Mouse (Mus musculus): ENCODE data around the gene Ly6g5b.

The Ly6g5b gene

GRCm38 (mm10) chr17:35080710-35081109 is 34.5 kb downstream of the Ly6g5b start:
- no peak for DNase-seq (ENCODE audit: low read depth, low spot score)

DNA sequence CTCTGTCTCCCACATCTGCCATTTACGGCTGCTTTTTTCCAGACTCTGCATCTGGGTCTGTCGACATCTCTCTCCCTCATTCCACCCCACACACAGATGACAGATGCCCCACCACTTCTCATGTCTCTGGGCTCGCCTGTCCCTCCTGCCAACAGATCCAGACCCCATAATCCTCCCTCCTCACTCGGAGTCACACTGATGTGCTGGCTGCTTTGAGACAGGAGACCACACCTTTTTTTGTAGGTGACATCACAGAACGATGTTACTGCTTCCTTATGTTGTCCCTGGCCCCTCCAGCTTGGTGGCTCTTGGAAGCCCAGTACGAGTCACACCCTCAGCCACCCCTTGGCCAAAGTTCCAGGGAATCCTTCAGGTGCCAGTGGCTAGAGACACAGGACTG is 35.0 kb downstream of the Ly6g5b start:
- no peak for DNase-seq (ENCODE audit: low read depth, low spot score)

GRCm38 (mm10) chr17:35079778-35080177 is 35.5 kb downstream of the Ly6g5b start:
- DNase-seq (ENCODE audit: low read depth, low spot score) = no peak

DNA sequence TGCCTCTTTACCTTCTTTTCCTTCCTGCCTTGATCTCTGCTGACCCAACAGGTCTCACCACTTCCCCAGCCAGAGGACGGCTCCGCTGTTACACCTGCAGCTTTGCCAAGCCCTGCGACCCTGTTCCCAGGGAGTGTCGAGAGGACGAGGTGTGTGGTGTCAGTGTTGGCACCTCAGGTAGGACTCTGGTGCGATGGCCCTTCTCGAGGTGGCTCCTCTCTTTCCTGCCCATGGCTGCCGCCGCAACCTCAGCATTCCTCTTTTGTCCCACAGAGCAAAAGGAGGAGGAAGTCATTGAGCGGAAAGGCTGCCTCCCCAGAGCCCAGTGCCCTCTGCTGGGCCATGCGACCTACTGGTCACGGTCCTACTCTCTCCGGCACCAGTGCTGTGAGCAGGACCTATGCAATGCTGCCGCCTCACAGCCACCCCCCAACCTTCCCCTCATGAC is 37.4 kb downstream of the Ly6g5b start, which contains the start of gene Ly6g6d:
Gene Ly6g6d (minus strand): TSS at position 280 of the 448 bp plus-strand sequence.
- no peak for DNase-seq (ENCODE audit: low read depth, low spot score)

DNA sequence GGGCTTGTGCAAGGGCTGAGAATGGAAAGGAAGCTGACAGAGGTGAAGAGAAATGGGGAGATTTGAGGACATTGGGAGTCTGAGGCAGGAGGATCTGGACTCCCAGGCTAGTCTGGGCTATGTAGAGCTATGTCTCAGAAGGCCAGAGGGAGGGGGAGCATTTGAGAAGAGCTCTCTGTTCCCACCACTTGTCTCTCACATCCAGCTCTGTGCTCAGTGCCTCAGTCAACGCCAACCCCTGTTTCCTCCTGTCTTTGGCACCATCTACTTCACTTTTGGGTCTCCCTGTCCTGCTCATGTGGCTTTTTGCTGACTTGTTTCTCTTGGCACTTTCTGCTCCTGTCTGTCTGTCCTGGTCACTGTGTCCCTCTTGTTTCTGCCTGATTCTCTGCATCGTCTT is 37.9 kb downstream of the Ly6g5b start:
- DNase-seq (ENCODE audit: low read depth, low spot score) = no peak

DNA sequence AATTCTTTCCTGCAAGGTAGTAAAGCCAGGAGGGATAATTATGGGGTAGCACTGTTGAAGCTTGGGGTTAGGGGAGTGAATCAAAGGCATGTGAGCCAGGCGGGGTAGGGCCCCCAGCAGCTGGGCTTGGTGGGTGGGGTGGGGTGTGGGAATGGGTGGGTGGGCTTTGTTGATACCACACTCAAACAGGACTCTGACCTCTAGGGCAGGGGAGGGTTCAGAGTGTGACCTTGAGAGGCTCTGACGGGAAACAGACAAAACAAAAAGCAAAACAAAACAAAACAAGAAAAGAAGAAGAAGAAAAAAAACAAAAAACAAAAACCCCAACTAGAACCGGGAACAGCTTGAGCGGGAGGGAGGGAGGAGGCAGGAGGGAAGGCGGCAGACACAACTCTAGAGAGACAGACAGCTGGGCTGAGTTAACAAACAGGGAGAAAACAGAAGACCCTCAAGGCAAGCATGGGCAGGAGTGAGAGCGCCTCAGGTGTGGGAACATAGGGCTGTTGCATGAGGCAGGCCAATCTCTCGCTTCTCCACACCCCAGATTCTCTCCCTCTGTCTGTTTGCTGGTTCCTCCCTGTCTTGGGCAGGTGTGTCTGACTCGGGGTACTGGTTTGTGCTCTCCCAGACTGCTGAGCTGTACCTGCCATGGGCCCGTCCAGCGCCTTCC is 38.6 kb downstream of the Ly6g5b start, which contains the start of gene Ly6g6e:
Gene Ly6g6e (plus strand): TSS at position 396 of the 670 bp plus-strand sequence.
- no peak for DNase-seq (ENCODE audit: low read depth, low spot score)

DNA sequence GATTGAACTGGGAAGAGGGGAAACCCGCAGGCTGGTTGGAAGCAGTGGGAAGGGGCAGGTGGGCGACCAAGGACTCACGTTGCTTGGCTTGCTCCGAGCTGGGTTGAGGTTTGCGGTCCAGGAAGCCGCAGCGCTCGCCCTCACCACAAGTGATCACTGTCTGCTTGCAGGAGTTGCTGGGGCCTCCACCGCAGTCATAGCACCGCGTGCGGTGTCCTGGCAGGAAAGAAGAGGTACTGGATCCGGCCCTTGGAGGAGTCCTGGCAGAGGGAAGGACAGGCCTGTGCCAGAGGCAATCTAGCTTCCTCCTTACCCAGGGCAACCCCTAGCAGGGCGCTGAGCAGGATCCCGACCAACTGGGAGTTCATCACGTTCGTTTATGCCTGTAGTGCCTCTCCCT is 41.1 kb downstream of the Ly6g5b start:
- DNase-seq (ENCODE audit: low read depth, low spot score) = no peak

GRCm38 (mm10) chr17:35071454-35071853 is 43.8 kb downstream of the Ly6g5b start:
- DNase-seq (ENCODE audit: low read depth, low spot score) = no peak

DNA sequence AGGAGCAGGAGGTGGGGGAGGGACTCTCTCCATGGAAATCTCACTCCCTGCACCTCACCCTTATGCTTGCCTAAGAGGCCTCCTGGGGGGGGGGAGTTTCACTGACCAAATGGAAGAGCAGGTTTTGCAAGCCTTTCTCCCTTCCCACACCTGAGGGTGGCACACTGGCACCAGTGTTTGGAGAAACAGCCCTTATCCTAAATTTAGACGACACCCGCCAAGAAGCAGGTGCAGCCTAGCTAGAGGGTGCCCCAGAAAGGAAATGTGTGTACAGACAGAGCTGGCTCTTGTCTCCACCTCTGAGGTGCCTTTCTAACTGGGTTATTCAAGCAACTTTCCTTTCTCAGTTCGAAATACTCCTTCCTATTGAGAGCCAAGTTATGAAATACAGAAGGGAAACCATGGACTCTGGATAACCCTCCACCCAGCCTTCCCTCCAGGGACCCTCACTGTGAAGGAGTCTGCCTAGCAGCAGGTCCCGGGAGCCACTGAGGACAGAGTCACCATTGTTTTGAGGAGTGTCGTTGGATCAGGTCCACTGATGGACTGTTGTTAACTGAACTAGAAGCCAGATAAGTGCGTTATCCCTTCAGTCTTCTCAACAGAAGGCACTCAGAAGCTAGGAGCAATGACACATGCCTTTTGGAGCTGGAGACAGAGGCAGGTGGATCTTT is 44.5 kb downstream of the Ly6g5b start:
- DNase-seq (ENCODE audit: low read depth, low spot score) = no peak

DNA sequence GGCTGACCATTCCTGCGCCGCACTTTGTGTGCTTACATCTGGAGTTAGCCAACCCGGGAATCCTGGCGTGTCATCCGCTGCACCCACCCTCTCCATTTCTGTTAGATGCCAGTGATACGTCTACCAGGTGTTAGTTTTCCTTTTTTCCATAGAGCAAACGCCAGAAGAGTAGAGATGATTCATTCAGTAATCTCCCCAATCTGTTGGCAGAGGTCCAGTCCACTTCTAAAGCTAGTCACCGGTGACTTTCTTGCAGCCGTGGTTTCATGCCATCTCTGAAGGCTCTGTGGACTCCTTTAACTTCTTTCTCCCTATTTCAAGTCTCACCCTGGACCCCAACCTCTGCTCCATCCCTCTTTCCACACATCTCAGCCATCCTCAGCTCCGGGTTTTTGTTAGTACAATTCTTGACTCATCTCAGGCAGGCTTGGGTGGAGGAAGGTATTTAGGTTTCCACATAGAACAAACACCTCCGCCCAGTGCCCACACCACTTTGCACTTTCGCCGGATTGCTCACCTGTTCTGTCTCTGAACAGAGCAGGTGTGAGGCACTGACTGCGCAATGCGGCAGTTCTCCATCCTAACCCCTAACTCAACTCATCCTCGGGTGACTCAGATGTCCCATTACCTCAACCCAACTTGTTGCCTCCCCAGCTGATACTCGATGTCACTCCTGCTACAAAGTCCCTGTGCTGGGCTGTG is 46.9 kb downstream of the Ly6g5b start:
- DNase-seq (ENCODE audit: low read depth, low spot score) = no peak

GRCm38 (mm10) chr17:35066084-35066483 is 49.1 kb downstream of the Ly6g5b start, which contains the start of gene Mpig6b:
TSS of gene Mpig6b (minus strand) at chr17:35066184.
- DNase-seq (ENCODE audit: low read depth, low spot score) = no peak

DNA sequence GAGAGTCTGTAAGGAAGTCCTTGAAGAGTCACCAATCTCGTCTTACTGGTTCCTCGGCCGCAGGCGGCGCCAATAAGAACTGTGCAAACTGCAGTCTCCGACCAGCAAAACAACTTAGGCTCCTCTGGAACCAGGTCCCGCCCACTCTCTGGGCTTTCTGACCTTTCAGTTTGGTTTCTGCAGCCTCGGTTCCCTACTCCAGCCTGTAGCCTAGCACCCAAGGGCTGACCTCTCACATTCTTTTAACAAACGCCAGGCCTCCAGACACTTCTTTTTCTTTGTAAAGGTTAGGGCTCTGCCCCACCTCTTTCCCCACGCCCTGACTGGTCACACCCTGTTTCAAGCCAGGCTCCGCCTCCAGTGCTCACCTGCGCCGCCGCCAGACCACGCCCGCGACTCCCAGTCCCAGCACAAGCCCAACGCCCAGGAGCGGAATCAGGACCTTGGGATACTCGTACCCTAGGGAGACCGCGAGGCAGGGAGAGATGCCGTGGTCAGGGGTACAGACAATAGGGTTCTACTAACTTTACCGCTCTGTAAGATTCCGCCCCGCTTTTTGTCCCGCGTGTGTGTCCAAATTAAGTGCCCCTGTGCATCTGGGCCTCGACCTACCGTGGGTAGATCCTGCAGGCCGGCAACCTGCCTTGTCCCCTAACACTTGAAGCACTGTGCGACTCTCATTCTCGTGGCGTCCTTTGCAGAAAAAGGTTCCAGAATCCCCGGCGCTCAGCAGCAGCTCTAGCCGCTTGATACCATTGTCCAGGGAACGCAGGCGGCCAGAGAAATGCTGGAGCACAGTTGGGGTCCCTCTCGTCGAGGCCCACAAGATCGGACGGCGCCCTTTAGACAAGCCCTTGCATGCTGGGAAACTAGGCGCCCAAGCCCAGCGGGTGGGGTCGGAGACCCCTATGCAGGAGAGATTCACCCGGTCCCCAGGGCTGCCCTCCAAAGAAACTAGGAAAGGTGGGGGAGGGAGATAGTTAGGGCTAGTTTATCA is 50.0 kb downstream of the Ly6g5b start, which contains the start of gene Ly6g6c:
Gene Ly6g6c (plus strand): TSS at position 438 of the 997 bp plus-strand sequence.
- peak; percentile 54 for DNase-seq (ENCODE audit: low read depth, low spot score)

- DNase-seq (ENCODE audit: low read depth, low spot score) = no peak
Measured at GRCm38 (mm10) chr17:35064378-35064877, 50.8 kb downstream of the Ly6g5b start.

All from forelimb bud, embryonic 11.5 days (tissue).